Mouse (Mus musculus) cortical plate, adult 2 months (tissue): ENCODE measurements around the gene Cdc14b.

Source experiments
- CTCF ChIP-seq: fragments of 200-500 bp; IDR thresholded peaks from 2 replicates; pipeline ENCODE4 v1.5.1; 2011; ENCODE audit warnings: mild to moderate bottlenecking, control low read depth, low read length; ENCODE audit not compliant: insufficient read depth; ENCODE audit errors: extremely low read depth
- POLR2A ChIP-seq: fragments of 200-500 bp; IDR thresholded peaks from 2 replicates; pipeline ENCODE4 v1.6.1; 2011; ENCODE audit warnings: mild to moderate bottlenecking, low read length, control low read depth; ENCODE audit not compliant: insufficient read depth; ENCODE audit errors: extremely low read depth

- TF ChIP-seq CTCF (peak; percentile 61), POLR2A (no peak)
Observed at GRCm38 (mm10) chr13:64248775-64249524, 26.1 kb downstream of the Cdc14b start.
